Mouse (Mus musculus) thymus, postnatal 4 days (tissue): ENCODE measurements around the gene Aurkaip1.

Experiments used
- DNase-seq: peaks from one replicate; pipeline ENCODE4 v3.0.0; 2021

Aurkaip1 gene

GRCm38 (mm10) chr4:155830596-155830995 lies 476 bp upstream of the Aurkaip1 start:
- DNase-seq = no peak

- DNase-seq = no peak
Measured at GRCm38 (mm10) chr4:155831831-155832230, 759 bp downstream of the Aurkaip1 start.

GRCm38 (mm10) chr4:155832321-155832720 lies 1.2 kb downstream of the Aurkaip1 start:
- DNase-seq = peak; percentile 29

- no peak for DNase-seq
Measured at GRCm38 (mm10) chr4:155833234-155833633, 2.2 kb downstream of the Aurkaip1 start.

GRCm38 (mm10) chr4:155833836-155834235 lies 2.8 kb downstream of the Aurkaip1 start:
- DNase-seq = peak; percentile 71

- DNase-seq = no peak
Measured at GRCm38 (mm10) chr4:155837404-155838010, 6.4 kb downstream of the Aurkaip1 start.

GRCm38 (mm10) chr4:155838187-155839153 lies 7.4 kb downstream of the Aurkaip1 start:
- no peak for DNase-seq

GRCm38 (mm10) chr4:155839483-155839910 lies 8.4 kb downstream of the Aurkaip1 start, which contains the start of gene Mxra8:
TSS of gene Mxra8 (plus strand) at chr4:155839680.
- no peak for DNase-seq

- DNase-seq = no peak
Measured at GRCm38 (mm10) chr4:155840076-155841002, 9.3 kb downstream of the Aurkaip1 start.

- DNase-seq = peak; percentile 75
Measured at GRCm38 (mm10) chr4:155841003-155841454, 10.0 kb downstream of the Aurkaip1 start.

- no peak for DNase-seq
Measured at GRCm38 (mm10) chr4:155841651-155842270, 10.7 kb downstream of the Aurkaip1 start.

- no peak for DNase-seq
Measured at GRCm38 (mm10) chr4:155843231-155843630, 12.2 kb downstream of the Aurkaip1 start.

- DNase-seq = peak; percentile 99
Measured at GRCm38 (mm10) chr4:155846871-155847578, 16.0 kb downstream of the Aurkaip1 start, which contains the start of gene Dvl1. TSS of gene Dvl1 (plus strand) at chr4:155847402.

- DNase-seq = peak; percentile 73
Measured at GRCm38 (mm10) chr4:155847591-155848352, 16.7 kb downstream of the Aurkaip1 start.

- DNase-seq = peak; percentile 31
Measured at GRCm38 (mm10) chr4:155848434-155849095, 17.5 kb downstream of the Aurkaip1 start.

GRCm38 (mm10) chr4:155849391-155849790 lies 18.3 kb downstream of the Aurkaip1 start:
- no peak for DNase-seq

- DNase-seq = no peak
Measured at GRCm38 (mm10) chr4:155849792-155850451, 18.9 kb downstream of the Aurkaip1 start.

- DNase-seq = no peak
Measured at GRCm38 (mm10) chr4:155851368-155851767, 20.3 kb downstream of the Aurkaip1 start.

- no peak for DNase-seq
Measured at GRCm38 (mm10) chr4:155851951-155852411, 20.9 kb downstream of the Aurkaip1 start.
